Mouse (Mus musculus) right cerebral cortex, adult 18-20 months (tissue): Measurements from ENCODE around the gene Dpf1.

Experiments
- DNase-seq: peaks from one replicate; pipeline ENCODE4 v3.0.0; 2022; ENCODE audit warnings: mixed read lengths

The Dpf1 gene

GRCm38 (mm10) chr7:29341722-29342121 is 38.0 kb downstream of the Dpf1 start:
- DNase-seq, result no peak

GRCm38 (mm10) chr7:29342489-29343092 is 38.8 kb downstream of the Dpf1 start:
- DNase-seq, result no peak

- DNase-seq, result no peak
Measured at GRCm38 (mm10) chr7:29343746-29344145, 40.0 kb downstream of the Dpf1 start.

GRCm38 (mm10) chr7:29345534-29345933 is 41.8 kb downstream of the Dpf1 start:
- no peak for DNase-seq

GRCm38 (mm10) chr7:29346212-29346611 is 42.5 kb downstream of the Dpf1 start:
- no peak for DNase-seq

GRCm38 (mm10) chr7:29350489-29350888 is 46.7 kb downstream of the Dpf1 start:
- DNase-seq, result no peak

GRCm38 (mm10) chr7:29352246-29352645 is 48.5 kb downstream of the Dpf1 start:
- no peak for DNase-seq

- DNase-seq, result peak; percentile 52
Measured at GRCm38 (mm10) chr7:29354161-29354560, 50.4 kb downstream of the Dpf1 start.

GRCm38 (mm10) chr7:29355406-29355805 is 51.7 kb downstream of the Dpf1 start:
- DNase-seq, result no peak

GRCm38 (mm10) chr7:29361497-29361896 is 57.7 kb downstream of the Dpf1 start:
- no peak for DNase-seq

- peak; percentile 75 for DNase-seq
Measured at GRCm38 (mm10) chr7:29364052-29364451, 60.3 kb downstream of the Dpf1 start.

- DNase-seq, result peak; percentile 68
Measured at GRCm38 (mm10) chr7:29367166-29368003, 63.6 kb downstream of the Dpf1 start.
